Mouse (Mus musculus) bone marrow macrophage, adult 2 months (primary cell): Measurements from ENCODE around the gene Tap1.

ENCODE experiments used
- CTCF ChIP-seq: IDR thresholded peaks from 2 replicates; pipeline ENCODE4 v1.5.1; 2012; ENCODE audit warnings: low read depth, mild to moderate bottlenecking, low read length, moderate library complexity
- POLR2A ChIP-seq: IDR thresholded peaks from 2 replicates; pipeline ENCODE4 v1.6.1; 2012; ENCODE audit warnings: mild to moderate bottlenecking, low read depth, low read length, borderline replicate concordance

- no peak for TF ChIP-seq CTCF
- TF ChIP-seq POLR2A: no peak
These were observed 53.6 kb downstream of the Tap1 start for GRCm38 (mm10) chr17:34240916-34241315.
